Mouse (Mus musculus) heart, postnatal 0 days (tissue): ENCODE data around the gene Cacna1f.

Experiments
- CTCF ChIP-seq: IDR thresholded peaks from 2 replicates; pipeline ENCODE4 v1.5.1; 2016; ENCODE audit warnings: antibody characterized with exemption, control low read depth, low read depth
- EP300 ChIP-seq: IDR thresholded peaks from 2 replicates; pipeline ENCODE4 v1.6.1; 2016; ENCODE audit warnings: antibody characterized with exemption, low read depth

DNA sequence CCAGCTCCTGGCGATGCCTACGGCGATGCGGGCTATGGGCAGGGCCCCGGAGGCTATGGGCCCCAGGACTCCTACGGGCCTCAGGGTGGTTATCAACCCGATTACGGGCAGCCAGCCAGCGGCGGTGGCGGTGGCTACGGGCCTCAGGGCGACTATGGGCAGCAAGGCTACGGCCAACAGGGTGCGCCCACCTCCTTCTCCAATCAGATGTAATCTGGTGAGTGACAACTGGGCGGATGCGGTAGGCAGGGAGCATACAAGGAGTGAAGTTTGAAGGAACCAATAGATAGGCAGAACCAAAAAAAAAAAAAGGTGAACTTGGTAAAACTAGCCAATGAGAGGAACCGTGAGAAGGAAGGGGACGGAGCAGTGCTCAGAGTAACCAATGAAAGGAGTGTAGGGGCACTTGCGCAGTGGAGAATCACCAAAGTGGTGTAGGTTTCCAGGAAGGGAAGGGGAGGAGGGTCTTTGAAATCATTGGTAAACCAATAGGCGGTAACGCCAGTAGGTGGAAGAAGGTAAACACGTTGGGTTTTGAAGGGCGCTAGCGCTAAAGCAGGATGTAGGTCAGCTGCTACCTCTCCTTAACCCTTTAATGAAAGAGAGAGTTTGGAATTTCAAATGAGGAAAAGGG lies 41.9 kb downstream of the Cacna1f start:
- TF ChIP-seq CTCF (peak; percentile 30), EP300 (peak; percentile 17; the same call in 1 of the 2 replicates)
